Mouse (Mus musculus) lung, embryonic 14.5 days (tissue): ENCODE data around the gene Fthl17c. TPM values are rescaled to one million over a fixed set of nuclear protein-coding genes. Genes with fewer than 3 reads are reported as not detected.
"Not testable (repeated sequence)": the region's sequence is repeated elsewhere in the genome, so short reads cannot be mapped to it uniquely, and the experiment has no call there.

Source experiments
- ATAC-seq: fragments of 200-750 bp; cut with Nextera tagmentation; 2 replicates; pipeline ENCODE4 v1.8.0; 2017; ENCODE audit warnings: mild to moderate bottlenecking, moderate TSS enrichment, moderate library complexity; ENCODE audit not compliant: insufficient read depth
- DNase-seq: peaks from one replicate; pipeline ENCODE4 v3.0.0-alpha.2; 2015
- H3K27ac ChIP-seq: fragments of 300-500 bp; sonication (generic); 2 replicates; pipeline ENCODE4 v1.5.1; 2014; ENCODE audit warnings: low read depth, mild to moderate bottlenecking, moderate library complexity
- H3K27me3 ChIP-seq: fragments of 300-500 bp; sonication (generic); 2 replicates; pipeline ENCODE4 v1.6.1; 2014; ENCODE audit warnings: low read length, control low read depth; ENCODE audit not compliant: insufficient read depth
- H3K36me3 ChIP-seq: fragments of 300-500 bp; sonication (generic); 2 replicates; pipeline ENCODE4 v1.6.1; 2014; ENCODE audit warnings: control low read depth; ENCODE audit not compliant: insufficient read depth
- H3K4me1 ChIP-seq: fragments of 300-500 bp; sonication (generic); 2 replicates; pipeline ENCODE4 v1.6.1; 2014; ENCODE audit warnings: antibody characterized with exemption, control low read depth; ENCODE audit not compliant: insufficient read depth
- H3K4me2 ChIP-seq: fragments of 300-500 bp; sonication (generic); 2 replicates; pipeline ENCODE4 v1.6.1; 2014; ENCODE audit warnings: mild to moderate bottlenecking
- H3K4me3 ChIP-seq: fragments of 300-500 bp; sonication (generic); 2 replicates; pipeline ENCODE4 v1.5.1; 2014; ENCODE audit warnings: low read depth, low read length
- H3K9ac ChIP-seq: fragments of 300-500 bp; sonication (generic); 2 replicates; pipeline ENCODE4 v1.6.1; 2014
- H3K9me3 ChIP-seq: fragments of 300-500 bp; sonication (generic); 2 replicates; pipeline ENCODE4 v1.6.1; 2016; ENCODE audit warnings: low read depth, low read length, control low read depth
- CTCF ChIP-seq: IDR thresholded peaks from 2 replicates; pipeline ENCODE4 v1.5.1; 2016; ENCODE audit warnings: antibody characterized with exemption, low read depth
- WGBS: fragments of 180-500 bp; shearing (Covaris S2); extraction: QIAGEN DNeasy Blood & Tissue Kit; methylation state at CpG from one replicate; pipeline ENCODE4 v1.1.7; 2014; 5-methylcytosine and 5-hydroxymethylcytosine counted together
- polyA plus RNA-seq: library from polyadenylated mRNA; unstranded; fragments of >200 nt; fragmentation: Nextera tagmentation; extraction: Ambion mirVana; gene quantifications from 2 replicates; pipeline ENCODE4 v1.2.1, GENCODE M21; 2014

The Fthl17c gene
- polyA plus RNA-seq: not detected in 2 replicates

DNA sequence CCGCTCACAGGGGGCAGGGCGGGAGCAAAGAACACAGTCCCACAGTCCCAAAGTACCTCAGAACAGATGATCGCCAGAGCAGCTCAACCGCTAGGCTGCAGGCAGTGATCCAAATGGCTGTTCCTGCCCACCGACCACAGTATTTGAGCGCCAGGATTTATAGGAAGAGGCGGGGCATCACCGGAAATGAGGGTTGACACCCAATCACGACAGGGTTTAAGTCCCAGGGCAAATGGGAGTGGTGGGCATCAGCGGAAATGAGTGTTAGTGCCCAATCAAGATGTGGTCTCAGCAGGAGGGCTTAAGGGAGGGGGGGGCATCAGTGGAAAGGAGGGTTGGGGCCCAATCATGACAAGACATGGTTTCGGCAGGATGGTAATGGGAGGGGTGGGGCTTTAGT lies at the start of gene Fthl17c:
TSS of gene Fthl17c (minus strand) at position 101 of the 400 bp plus-strand sequence.
- H3K27ac ChIP-seq, H3K4me3 ChIP-seq, H3K9me3 ChIP-seq, DNase-seq, ATAC-seq, H3K4me1 ChIP-seq, H3K9ac ChIP-seq, H3K36me3 ChIP-seq, H3K4me2 ChIP-seq, H3K27me3 ChIP-seq: not testable (repeated sequence)
- WGBS: no CpG with 5 or more reads among the region's 11 CpGs

DNA sequence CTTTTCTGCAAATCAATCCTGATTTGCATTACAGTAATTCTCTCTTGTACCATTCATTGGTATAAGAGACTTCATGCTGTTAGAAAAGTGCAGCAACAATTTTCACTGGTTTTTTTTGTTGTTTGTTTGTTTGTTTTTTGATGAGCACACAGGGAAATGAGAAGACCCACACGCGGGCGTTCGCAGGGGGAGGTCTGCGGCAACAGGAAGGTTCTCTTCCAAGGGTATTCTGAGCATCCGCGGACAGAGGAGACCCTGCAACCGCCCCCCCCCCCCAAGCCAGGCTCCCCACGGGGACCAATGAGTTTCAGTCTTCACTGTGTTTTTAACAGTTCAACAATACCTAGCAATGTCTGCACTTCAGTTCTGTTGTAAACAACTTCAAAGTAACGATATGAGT lies 43.1 kb upstream of the Fthl17c start:
- Histone ChIP-seq H3K9me3 (no peaks in the 10 kb centered on the region), H3K36me3 (no peaks in the 10 kb centered on the region), H3K27me3 (no peaks in the 10 kb centered on the region), H3K4me1 (no peaks in the 10 kb centered on the region), H3K4me3 (no peak overlapping the region), H3K4me2 (no peak overlapping the region), H3K27ac (no peak overlapping the region), H3K9ac (no peak overlapping the region)
- DNase-seq (no peak), ATAC-seq (no peak)
- WGBS: 61% methylated on average over 10 of the region's 10 CpGs
- TF ChIP-seq CTCF: no peak

- no peak overlapping the region for H3K27ac ChIP-seq
- no peaks in the 10 kb centered on the region for H3K27me3 ChIP-seq
- no peak overlapping the region for H3K4me2 ChIP-seq
- H3K9me3 ChIP-seq: no peaks in the 10 kb centered on the region
- H3K4me1 ChIP-seq: no peaks in the 10 kb centered on the region
- no peak overlapping the region for H3K4me3 ChIP-seq
- no peak for TF ChIP-seq CTCF
- H3K36me3 ChIP-seq: no peaks in the 10 kb centered on the region
- DNase-seq (no peak), ATAC-seq (no peak)
- 35% methylated on average over 1 of the region's 1 CpGs for WGBS
- no peak overlapping the region for H3K9ac ChIP-seq
Measured at GRCm38 (mm10) chrX:9016079-9016478, 39.7 kb upstream of the Fthl17c start.

- not testable (repeated sequence) for H3K36me3 ChIP-seq, H3K4me2 ChIP-seq, H3K4me3 ChIP-seq, H3K27ac ChIP-seq, H3K4me1 ChIP-seq, H3K27me3 ChIP-seq, H3K9me3 ChIP-seq, ATAC-seq, DNase-seq, H3K9ac ChIP-seq
- no CpG with 5 or more reads among the region's 9 CpGs for WGBS
Measured at GRCm38 (mm10) chrX:8986655-8987054, 10.3 kb upstream of the Fthl17c start, which contains the start of gene Fthl17d. TSS of gene Fthl17d (minus strand) at chrX:8986755.

DNA sequence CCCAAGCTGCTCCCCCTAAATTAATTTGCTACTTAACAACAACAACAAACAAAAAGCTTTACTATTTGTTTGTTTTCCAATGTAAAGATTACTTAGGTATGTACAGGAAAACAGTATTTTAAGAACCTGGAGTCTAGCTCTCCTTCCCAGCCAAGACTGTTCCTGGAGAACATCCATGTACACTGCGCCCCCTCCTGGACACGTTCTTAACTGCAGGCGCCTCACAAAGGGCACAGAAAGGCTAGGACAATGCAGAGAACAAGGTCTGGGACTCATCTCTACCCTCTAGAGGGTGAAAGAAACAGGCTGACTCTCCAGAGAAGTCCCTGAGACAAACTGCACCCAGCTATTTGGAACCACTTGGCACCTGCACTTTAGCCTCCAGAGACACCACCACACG lies 11.7 kb downstream of the Fthl17c start:
- not testable (repeated sequence) for H3K4me3 ChIP-seq, H3K4me1 ChIP-seq, H3K27ac ChIP-seq, ATAC-seq, H3K36me3 ChIP-seq, H3K9me3 ChIP-seq, H3K4me2 ChIP-seq, H3K9ac ChIP-seq, DNase-seq, H3K27me3 ChIP-seq
- peak; percentile 39 for TF ChIP-seq CTCF
- 29% methylated on average over 4 of the region's 4 CpGs for WGBS

- not testable (repeated sequence) for H3K4me2 ChIP-seq, H3K27me3 ChIP-seq, DNase-seq, ATAC-seq, H3K4me3 ChIP-seq, H3K9ac ChIP-seq, H3K36me3 ChIP-seq, H3K9me3 ChIP-seq, H3K27ac ChIP-seq, H3K4me1 ChIP-seq
- WGBS: 88% methylated on average over 3 of the region's 11 CpGs
Measured at GRCm38 (mm10) chrX:8962875-8963274, 13.5 kb downstream of the Fthl17c start, which contains the start of gene Fthl17b. TSS of gene Fthl17b (minus strand) at chrX:8962975.

DNA sequence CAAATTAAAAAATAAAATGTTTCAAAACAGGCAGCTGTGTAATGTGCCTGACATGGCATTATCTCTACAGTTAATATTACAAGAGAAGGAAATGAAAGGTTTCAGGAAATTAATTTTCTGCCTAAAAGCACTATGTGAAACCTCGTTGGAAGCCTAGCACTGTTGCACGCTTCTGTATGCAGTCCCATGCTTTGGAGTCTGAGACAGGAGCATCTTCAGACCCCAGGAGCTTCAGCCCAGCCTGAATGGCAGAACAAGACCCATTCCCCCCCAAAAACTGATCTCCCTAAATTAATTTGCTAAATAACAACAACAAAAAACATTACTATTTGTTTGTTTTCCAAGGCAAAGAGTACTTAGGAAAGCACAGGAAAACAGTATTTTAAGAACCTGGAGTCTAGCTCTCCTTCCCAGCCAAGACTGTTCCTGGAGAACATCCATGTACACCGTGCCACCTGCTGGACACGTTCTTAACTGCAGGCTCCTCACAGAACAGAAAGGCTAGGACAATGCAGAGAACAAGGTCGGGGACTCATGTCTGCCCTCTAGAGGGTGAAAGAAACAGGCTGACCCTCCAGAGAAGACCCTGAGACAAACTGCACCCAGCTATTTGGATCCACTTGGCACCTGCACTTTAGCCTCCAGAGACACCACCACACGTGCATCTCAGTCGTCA lies 28.1 kb downstream of the Fthl17c start:
- ATAC-seq (peak; percentile 75; the same call in 1 of the 2 replicates), DNase-seq (peak; percentile 93)
- H3K9me3 ChIP-seq, H3K36me3 ChIP-seq, H3K27me3 ChIP-seq, H3K4me1 ChIP-seq, H3K9ac ChIP-seq, H3K27ac ChIP-seq, H3K4me3 ChIP-seq, H3K4me2 ChIP-seq: not testable (repeated sequence)
- WGBS: 14% methylated on average over 6 of the region's 7 CpGs
- peak; percentile 86 for TF ChIP-seq CTCF
